In genomic region chr8:9245994-9246393, GRCm38 (mm10) we compare ENCODE assay signal across 17 mouse cellular contexts.
DNase-seq lines count a peak whose midpoint lies in the region; ATAC-seq and TF ChIP-seq lines count a peak whose summit lies in the region.
"Had no signal": no experiment of that assay in that cellular context is flagged by ENCODE, and none has a peak within 500 bp of the region (broad histone marks: within the 10 kb centered on the region; RNA-seq: fewer than 3 reads in every experiment).

No protein-coding gene starts in this region.

- H3K36me3 ChIP-seq in hindbrain, embryonic 16.5 days (ENCODE audit: control insufficient read depth, insufficient read depth, low read length): no peaks in the 10 kb centered on the region
- H3K36me3 ChIP-seq in hindbrain, embryonic 13.5 days: no peaks in the 10 kb centered on the region
- H3K36me3 ChIP-seq in midbrain, embryonic 15.5 days (replicated peaks): no peaks in the 10 kb centered on the region
- H3K36me3 ChIP-seq: embryonic facial prominence, embryonic 12.5 days; heart, embryonic 10.5 days; limb, embryonic 12.5 days had no signal

- peak; percentile 32; the same call in 1 of the 2 replicates for ATAC-seq in hindbrain, embryonic 16.5 days
- ATAC-seq in hindbrain, embryonic 13.5 days (ENCODE audit: low FRiP score): no peak
- no peak for ATAC-seq in midbrain, embryonic 15.5 days (replicated peaks)

- intact Hi-C loops in gastrocnemius, adult 2 months (cut with DNase I): no loop called here

- no peak overlapping the region for H3K9ac ChIP-seq in hindbrain, embryonic 16.5 days (ENCODE audit: low read depth, low read length)
- H3K9ac ChIP-seq in hindbrain, embryonic 13.5 days: no peak overlapping the region
- H3K9ac ChIP-seq in midbrain, embryonic 15.5 days: no peak overlapping the region
- H3K9ac ChIP-seq: embryonic facial prominence, embryonic 12.5 days; limb, embryonic 12.5 days; liver, embryonic 14.5 days had no signal

- no peak overlapping the region for H3K27ac ChIP-seq in hindbrain, embryonic 16.5 days (ENCODE audit: low read depth, low read length)
- H3K27ac ChIP-seq in hindbrain, embryonic 13.5 days: no peak overlapping the region
- H3K27ac ChIP-seq in midbrain, embryonic 15.5 days: no peak overlapping the region
- no peak overlapping the region for H3K27ac ChIP-seq in gastrocnemius, adult 2 months
- H3K27ac ChIP-seq: embryonic facial prominence, embryonic 12.5 days; heart, embryonic 10.5 days; limb, embryonic 12.5 days; liver, embryonic 14.5 days had no signal

- H3K4me1 ChIP-seq in hindbrain, embryonic 16.5 days (ENCODE audit: control insufficient read depth, insufficient read depth, low read depth, low read length): peaks cover 10% of the 10 kb centered on the region
- H3K4me1 ChIP-seq in hindbrain, embryonic 13.5 days (replicated peaks): peaks cover 24% of the 10 kb centered on the region
- peaks cover 15% of the 10 kb centered on the region for H3K4me1 ChIP-seq in midbrain, embryonic 15.5 days

- DNase-seq in cerebellum, adult 11 months: peak; percentile 79
- peak; percentile 93 for DNase-seq in cerebellum, adult 9-10 months
- DNase-seq in forelimb bud, embryonic 11.5 days (ENCODE audit: low read depth, low spot score): peak; percentile 21
- no peak for DNase-seq in gastrocnemius, adult 2 months
- DNase-seq: adrenal gland, postnatal 10 days; gastrocnemius, postnatal 14 days; heart, postnatal 14 days; kidney, adult 8-10 months; midbrain, embryonic 14.5 days; right cerebral cortex, adult 18-20 months had no signal

- no peak overlapping the region for H3K4me2 ChIP-seq in hindbrain, embryonic 16.5 days (ENCODE audit: low read length)
- H3K4me2 ChIP-seq in hindbrain, embryonic 13.5 days: no peak overlapping the region
- no peak overlapping the region for H3K4me2 ChIP-seq in midbrain, embryonic 15.5 days
- H3K4me2 ChIP-seq: embryonic facial prominence, embryonic 12.5 days; limb, embryonic 12.5 days had no signal

- no peaks in the 10 kb centered on the region for H3K9me3 ChIP-seq in hindbrain, embryonic 16.5 days (ENCODE audit: control insufficient read depth, low read length)
- H3K9me3 ChIP-seq in hindbrain, embryonic 13.5 days: no peaks in the 10 kb centered on the region
- no peaks in the 10 kb centered on the region for H3K9me3 ChIP-seq in midbrain, embryonic 15.5 days
- H3K9me3 ChIP-seq: embryonic facial prominence, embryonic 12.5 days; heart, embryonic 10.5 days; limb, embryonic 12.5 days had no signal

- no peak for TF ChIP-seq CTCF in gastrocnemius, adult 2 months (IDR thresholded peaks at IDR 0.05)

- no peaks in the 10 kb centered on the region for H3K27me3 ChIP-seq in hindbrain, embryonic 16.5 days (replicated peaks; ENCODE audit: control insufficient read depth, insufficient read depth, low read length)
- no peaks in the 10 kb centered on the region for H3K27me3 ChIP-seq in hindbrain, embryonic 13.5 days
- no peaks in the 10 kb centered on the region for H3K27me3 ChIP-seq in midbrain, embryonic 15.5 days (replicated peaks)
- H3K27me3 ChIP-seq: embryonic facial prominence, embryonic 12.5 days; limb, embryonic 12.5 days had no signal

- 60% methylated on average over 5 of the region's 5 CpGs for WGBS in hindbrain, embryonic 16.5 days
- WGBS in hindbrain, embryonic 13.5 days: 57% methylated on average over 5 of the region's 5 CpGs
- WGBS in midbrain, embryonic 15.5 days: 57% methylated on average over 5 of the region's 5 CpGs

- no peak overlapping the region for H3K4me3 ChIP-seq in hindbrain, embryonic 16.5 days (ENCODE audit: low read length)
- no peak overlapping the region for H3K4me3 ChIP-seq in hindbrain, embryonic 13.5 days
- H3K4me3 ChIP-seq in midbrain, embryonic 15.5 days: no peak overlapping the region
- H3K4me3 ChIP-seq in gastrocnemius, adult 2 months: no peak overlapping the region
- H3K4me3 ChIP-seq: embryonic facial prominence, embryonic 12.5 days; heart, embryonic 10.5 days; limb, embryonic 12.5 days had no signal
